ENCODE assay signal across 27 mouse cellular contexts in the genomic region with DNA sequence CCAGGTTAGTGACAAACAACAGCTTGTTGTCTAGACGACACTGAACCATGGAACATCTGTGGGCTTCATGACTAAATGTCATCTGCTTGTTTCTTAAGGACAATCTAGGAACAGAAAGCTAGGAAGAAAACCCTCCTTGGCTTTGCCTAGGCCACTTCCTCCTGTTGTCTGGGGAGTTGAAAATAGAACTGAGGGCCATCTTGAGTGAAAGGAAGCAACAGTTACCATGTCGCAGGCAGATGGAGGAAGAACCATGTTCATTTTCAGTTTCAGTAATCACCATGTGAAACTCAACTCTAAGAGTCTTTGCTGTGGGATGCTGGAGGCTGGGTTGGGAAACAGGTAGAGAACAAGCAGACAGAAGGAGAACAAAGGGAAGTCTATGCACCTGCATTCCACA. TPM values are rescaled to one million over a fixed set of nuclear protein-coding genes. Genes with fewer than 3 reads are reported as not detected.
A peak's percentile ranks its signal among the peaks of the same experiment; 100 is the strongest.
DNase-seq lines count a peak whose midpoint lies in the region; ATAC-seq and TF ChIP-seq lines count a peak whose summit lies in the region.
"Had no signal": no experiment of that assay in that cellular context is flagged by ENCODE, and none has a peak within 500 bp of the region (broad histone marks: within the 10 kb centered on the region; RNA-seq: fewer than 3 reads in every experiment).

No protein-coding gene starts in this region.

- no peaks in the 10 kb centered on the region for H3K9me3 ChIP-seq in liver, postnatal 0 days (ENCODE audit: low read length)
- H3K9me3 ChIP-seq: embryonic facial prominence, embryonic 12.5 days; forebrain, embryonic 13.5 days; G1E; liver, embryonic 12.5 days; lung, embryonic 15.5 days; midbrain, embryonic 13.5 days; neural tube, embryonic 15.5 days had no signal

- H3K9ac ChIP-seq in liver, adult 2 months (ENCODE audit: low read depth, low read length), result no peak overlapping the region
- no peak overlapping the region for H3K9ac ChIP-seq in liver, postnatal 0 days (replicated peaks)
- H3K9ac ChIP-seq: embryonic facial prominence, embryonic 12.5 days; forebrain, embryonic 13.5 days; hindbrain, embryonic 14.5 days; liver, embryonic 12.5 days; lung, embryonic 15.5 days; midbrain, embryonic 13.5 days; neural tube, embryonic 15.5 days had no signal

- no peak for TF ChIP-seq EP300 in liver, postnatal 0 days (IDR thresholded peaks at IDR 0.05; ENCODE audit: low read depth)

- H3K27ac ChIP-seq in liver, adult 2 months (replicated peaks; ENCODE audit: insufficient read depth, low read depth, low read length), result no peak overlapping the region
- no peak overlapping the region for H3K27ac ChIP-seq in liver, postnatal 0 days (ENCODE audit: low read depth)
- H3K27ac ChIP-seq: embryonic facial prominence, embryonic 12.5 days; forebrain, embryonic 13.5 days; hindbrain, embryonic 14.5 days; kidney, postnatal 0 days; layer of hippocampus, adult 2 months; liver, embryonic 12.5 days; lung, embryonic 15.5 days; midbrain, embryonic 13.5 days; neural tube, embryonic 15.5 days had no signal

- H3K27me3 ChIP-seq in liver, adult 2 months (ENCODE audit: control insufficient read depth, insufficient read depth, low read length), result no peaks in the 10 kb centered on the region
- H3K27me3 ChIP-seq in liver, postnatal 0 days (ENCODE audit: insufficient read depth, low read length), result no peaks in the 10 kb centered on the region
- no peaks in the 10 kb centered on the region for H3K27me3 ChIP-seq in splenic B cell, adult 2 months (ENCODE audit: control insufficient read depth, insufficient read depth, low read length, poor library complexity, severe bottlenecking)
- H3K27me3 ChIP-seq: embryonic facial prominence, embryonic 12.5 days; forebrain, embryonic 13.5 days; liver, embryonic 12.5 days; lung, embryonic 15.5 days; midbrain, embryonic 13.5 days; neural tube, embryonic 15.5 days had no signal

- H3K79me2 ChIP-seq in liver, adult 2 months (ENCODE audit: control insufficient read depth, insufficient read depth, low read length), result no peaks in the 10 kb centered on the region

- TF ChIP-seq POLR2A in liver, adult 2 months (IDR thresholded peaks at IDR 0.05; ENCODE audit: extremely low read depth, insufficient read depth, low read length), result no peak

- ATAC-seq in liver, postnatal 0 days, result no peak
- peak; percentile 27 for ATAC-seq in CD4-positive, CD25-positive, alpha-beta regulatory T cell, adult 4 months
- ATAC-seq: forebrain, embryonic 13.5 days; intestine, postnatal 0 days; liver, embryonic 12.5 days; midbrain, embryonic 13.5 days had no signal

- whole genome bisulfite sequencing in liver, adult 2 months, result 90% methylated on average over 2 of the region's 2 CpGs
- 48% methylated on average over 2 of the region's 2 CpGs for WGBS in liver, postnatal 0 days (ENCODE audit: insufficient replicate concordance)

- H3K4me2 ChIP-seq in liver, postnatal 0 days (ENCODE audit: low read depth, low read length), result no peak overlapping the region
- H3K4me2 ChIP-seq: embryonic facial prominence, embryonic 12.5 days; forebrain, embryonic 13.5 days; hindbrain, embryonic 14.5 days; liver, embryonic 12.5 days; lung, embryonic 15.5 days; midbrain, embryonic 13.5 days; neural tube, embryonic 15.5 days had no signal

- DNase-seq in liver, adult 2 months (ENCODE audit: extremely low read depth, low read depth, low spot score), result peak; percentile 21
- DNase-seq in liver, postnatal 0 days, result no peak
- DNase-seq in induced T-regulatory cell, adult 2 months (ENCODE audit: low read depth), result peak; percentile 58
- DNase-seq in splenic B cell, adult 2 months (ENCODE audit: low read depth, low spot score), result peak; percentile 33
- DNase-seq in adrenal gland, postnatal 4 days (ENCODE audit: low spot score in 2 of 2), result no peak
- no peak for DNase-seq in adrenal gland, adult (ENCODE audit: inconsistent age in 2 of 2, low spot score in 1 of 2)
- DNase-seq: adrenal gland, postnatal 36 days; cerebellum, adult 9-10 months; gastrocnemius, postnatal 10 days; heart, postnatal 36 days; right cerebral cortex, postnatal 14 days; thymus, postnatal 4 days had no signal

- no peaks in the 10 kb centered on the region for H3K36me3 ChIP-seq in liver, adult 2 months (ENCODE audit: control insufficient read depth, insufficient read depth, low read length)
- no peaks in the 10 kb centered on the region for H3K36me3 ChIP-seq in liver, postnatal 0 days (replicated peaks; ENCODE audit: insufficient read depth, low read length)
- no peaks in the 10 kb centered on the region for H3K36me3 ChIP-seq in splenic B cell, adult 2 months (ENCODE audit: control insufficient read depth, insufficient read depth, low read length, poor library complexity, severe bottlenecking)
- H3K36me3 ChIP-seq: embryonic facial prominence, embryonic 12.5 days; G1E; liver, embryonic 12.5 days; lung, embryonic 15.5 days; midbrain, embryonic 13.5 days; neural tube, embryonic 15.5 days had no signal

- H3K4me1 ChIP-seq in liver, adult 2 months (ENCODE audit: control insufficient read depth, insufficient read depth, low read length), result no peaks in the 10 kb centered on the region; the same call in 1 of the 2 replicates
- H3K4me1 ChIP-seq in liver, postnatal 0 days (ENCODE audit: insufficient read depth), result no peaks in the 10 kb centered on the region
- H3K4me1 ChIP-seq: embryonic facial prominence, embryonic 12.5 days; forebrain, embryonic 13.5 days; liver, embryonic 12.5 days; lung, embryonic 15.5 days; midbrain, embryonic 13.5 days; neural tube, embryonic 15.5 days had no signal

- H3K4me3 ChIP-seq in liver, adult 2 months (ENCODE audit: insufficient read depth, low read depth, low read length), result no peak overlapping the region
- no peak overlapping the region for H3K4me3 ChIP-seq in liver, postnatal 0 days (ENCODE audit: low read depth, low read length)
- H3K4me3 ChIP-seq: embryonic facial prominence, embryonic 12.5 days; erythroblast, embryonic 14.5 days; forebrain, embryonic 13.5 days; layer of hippocampus, adult 2 months; liver, embryonic 12.5 days; lung, embryonic 15.5 days; midbrain, embryonic 13.5 days; myocyte; neural tube, embryonic 15.5 days had no signal

- TF ChIP-seq CTCF in liver, adult 2 months (IDR thresholded peaks at IDR 0.05; ENCODE audit: low read depth, low read length), result no peak
- no peak for TF ChIP-seq CTCF in liver, postnatal 0 days (IDR thresholded peaks at IDR 0.05; ENCODE audit: low read depth)

RNA-seq across cellular contexts. Expression of a gene that starts 41.9 kb away (rescaled TPM):
- total RNA-seq in liver, adult 2 months (2014; rRNA removed), result 0.46 and 0.54 TPM in 2 replicates
- 0.06 and 0.09 TPM in 2 replicates for polyA plus RNA-seq in liver, adult 2 months (2012; rRNA removed)
- 3.7 and 5.4 TPM in 2 replicates for polyA plus RNA-seq in liver, postnatal 0 days (2015; fragmentation: Nextera tagmentation; extraction: Ambion mirVana)
- 100 to 1,000 TPM; 218 to 281 TPM for polyA plus RNA-seq in CD4-positive, CD25-positive, alpha-beta regulatory T cell, adult 4 months (2017; shearing (Covaris generic))
- under 1 TPM; 0.34 to 0.65 TPM for total RNA-seq in adrenal gland, postnatal 4 days (2021)
- polyA plus RNA-seq: C2C12; forebrain, embryonic 13.5 days; G1E; hindbrain, embryonic 14.5 days; myocyte had no signal

Comparison
In these comparisons a context has a peak if more than half of its experiments do, and no peak if none do; other contexts are left out.
1. DNase-seq: peak in liver, adult 2 months (single experiment), induced T-regulatory cell, adult 2 months (single experiment) and splenic B cell, adult 2 months (single experiment); none in liver, postnatal 0 days (single experiment), adrenal gland, postnatal 4 days (0 of 2) and adrenal gland, adult (0 of 2).
2. RNA of a gene that starts 41.9 kb away (polyA plus RNA-seq): 218 to 281 TPM in CD4-positive, CD25-positive, alpha-beta regulatory T cell, adult 4 months; 3.7 to 5.4 TPM in liver, postnatal 0 days and 0.06 to 0.09 TPM in liver, adult 2 months; every median in the first group is over 10 times any median in the second.